Mouse (Mus musculus) kidney, adult 2 months (tissue): ENCODE data around the gene Zfp629. TPM values are rescaled to one million over a fixed set of nuclear protein-coding genes. Genes with fewer than 3 reads are reported as not detected.
A peak's percentile ranks its signal among the peaks of the same experiment; 100 is the strongest.

Experiments
- DNase-seq: peaks from one replicate; pipeline ENCODE4 v3.0.0; 2021
- H3K27ac ChIP-seq: fragments of 200-500 bp; 2 replicates; pipeline ENCODE4 v1.5.1; 2012; ENCODE audit warnings: low read depth, low read length, control low read depth, inconsistent platforms; ENCODE audit not compliant: insufficient read depth
- H3K27me3 ChIP-seq: fragments of 200-500 bp; replicated peaks from 2 replicates; pipeline ENCODE4 v1.6.1; 2012; ENCODE audit warnings: mild to moderate bottlenecking, moderate library complexity, low read length, inconsistent platforms; ENCODE audit not compliant: control insufficient read depth, insufficient read depth
- H3K36me3 ChIP-seq: fragments of 200-500 bp; 2 replicates; pipeline ENCODE4 v1.6.1; 2012; ENCODE audit warnings: mild to moderate bottlenecking, moderate library complexity, low read length, inconsistent platforms; ENCODE audit not compliant: control insufficient read depth, insufficient read depth
- H3K4me1 ChIP-seq: fragments of 200-500 bp; 2 replicates; pipeline ENCODE4 v1.6.1; 2011; ENCODE audit warnings: low read length; ENCODE audit not compliant: control insufficient read depth, insufficient read depth
- H3K4me3 ChIP-seq: fragments of 200-500 bp; 2 replicates; pipeline ENCODE4 v1.5.1; 2011; ENCODE audit warnings: mild to moderate bottlenecking, low read depth, low read length, control low read depth; ENCODE audit not compliant: insufficient read depth
- CTCF ChIP-seq: fragments of 200-500 bp; conservative IDR thresholded peaks from 2 replicates; pipeline ENCODE4 v1.5.1; 2011; ENCODE audit warnings: low read depth, mild to moderate bottlenecking, control low read depth, low read length, moderate library complexity, mixed read lengths; ENCODE audit not compliant: insufficient read depth, insufficient read length
- POLR2A ChIP-seq: fragments of 200-500 bp; IDR thresholded peaks from one replicate; pipeline ENCODE4 v1.6.1; 2011; ENCODE audit warnings: low read depth, low read length, control low read depth
- WGBS: fragments of 180-500 bp; shearing (Covaris S2); methylation state at CpG from one replicate; pipeline ENCODE4 v1.1.7; 2018; 5-methylcytosine and 5-hydroxymethylcytosine counted together
- polyA plus RNA-seq: library from polyadenylated mRNA; depleted of rRNA; stranded (reverse); fragments of >200 nt; gene quantifications from 2 replicates; pipeline ENCODE4 v1.2.3, GENCODE M21; 2012; rRNA removed

Gene Zfp629
- 12.3 and 16.9 TPM in 2 replicates for polyA plus RNA-seq

- Histone ChIP-seq H3K27me3 (no peaks in the 10 kb centered on the region), H3K36me3 (peaks cover 3% of the 10 kb centered on the region; the same call in 1 of the 2 replicates), H3K4me1 (peaks cover 8% of the 10 kb centered on the region; the same call in 1 of the 2 replicates), H3K27ac (peak within 1 kb of the TSS; percentile 92), H3K4me3 (peak within 1 kb of the TSS; percentile 93)
- WGBS = under 1% methylated on average over 49 of the region's 50 CpGs
- DNase-seq = peak; percentile 81
- no peak for TF ChIP-seq CTCF
- TF ChIP-seq POLR2A = no peak
These were observed at the start of gene Zfp629 for GRCm38 (mm10) chr7:127614891-127615843. Gene Zfp629, minus strand, starts transcription at chr7:127615797.

- DNase-seq = peak; percentile 88
- Histone ChIP-seq H3K4me1 (0 out of 2 replicates have a peak, but pooled peaks cover 4% of the 10 kb centered on the region), H3K27ac (no peak overlapping the region), H3K4me3 (no peak overlapping the region), H3K27me3 (no peaks in the 10 kb centered on the region), H3K36me3 (no peaks in the 10 kb centered on the region)
- WGBS = 57% methylated on average over 6 of the region's 6 CpGs
- TF ChIP-seq CTCF = no peak
- no peak for TF ChIP-seq POLR2A
These were observed 47.3 kb upstream of the Zfp629 start for GRCm38 (mm10) chr7:127662926-127663325.

- Histone ChIP-seq H3K36me3 (no peaks in the 10 kb centered on the region), H3K4me1 (0 out of 2 replicates have a peak, but pooled peaks cover 4% of the 10 kb centered on the region), H3K4me3 (no peak overlapping the region), H3K27ac (no peak overlapping the region), H3K27me3 (no peaks in the 10 kb centered on the region)
- WGBS = 77% methylated on average over 6 of the region's 6 CpGs
- no peak for DNase-seq
- TF ChIP-seq CTCF (no peak), POLR2A (no peak)
These were observed 46.2 kb upstream of the Zfp629 start for GRCm38 (mm10) chr7:127661833-127662232.

GRCm38 (mm10) chr7:127660882-127661281 lies 45.3 kb upstream of the Zfp629 start:
- 0 out of 2 replicates have a peak, but pooled peaks have one; percentile 8 for TF ChIP-seq CTCF
- no peak for TF ChIP-seq POLR2A
- H3K36me3 ChIP-seq = no peaks in the 10 kb centered on the region
- no peaks in the 10 kb centered on the region for H3K27me3 ChIP-seq
- H3K4me3 ChIP-seq = no peak overlapping the region
- H3K27ac ChIP-seq = no peak overlapping the region
- H3K4me1 ChIP-seq = 0 out of 2 replicates have a peak, but pooled peaks cover 4% of the 10 kb centered on the region
- 92% methylated on average over 3 of the region's 3 CpGs for WGBS
- DNase-seq = no peak

GRCm38 (mm10) chr7:127656946-127657345 lies 41.3 kb upstream of the Zfp629 start:
- 35% methylated on average over 4 of the region's 4 CpGs for WGBS
- TF ChIP-seq CTCF (peak; percentile 88), POLR2A (no peak)
- no peaks in the 10 kb centered on the region for H3K27me3 ChIP-seq
- no peak overlapping the region for H3K27ac ChIP-seq
- DNase-seq = peak; percentile 86
- no peak overlapping the region for H3K4me3 ChIP-seq
- peaks cover 5% of the 10 kb centered on the region; the same call in 1 of the 2 replicates for H3K4me1 ChIP-seq
- no peaks in the 10 kb centered on the region for H3K36me3 ChIP-seq

GRCm38 (mm10) chr7:127654318-127654717 lies 38.7 kb upstream of the Zfp629 start:
- Histone ChIP-seq H3K4me3 (no peak overlapping the region), H3K4me1 (peaks cover 9% of the 10 kb centered on the region; the same call in 1 of the 2 replicates), H3K36me3 (no peaks in the 10 kb centered on the region), H3K27me3 (no peaks in the 10 kb centered on the region), H3K27ac (no peak overlapping the region)
- 48% methylated on average over 10 of the region's 10 CpGs for WGBS
- TF ChIP-seq POLR2A = no peak
- TF ChIP-seq CTCF = no peak
- DNase-seq = peak; percentile 45

- H3K27me3 ChIP-seq = no peaks in the 10 kb centered on the region
- peaks cover 9% of the 10 kb centered on the region; the same call in 1 of the 2 replicates for H3K4me1 ChIP-seq
- peak; percentile 53 for DNase-seq
- no peak overlapping the region; the same call in 1 of the 2 replicates for H3K4me3 ChIP-seq
- no peak for TF ChIP-seq CTCF
- no peak for TF ChIP-seq POLR2A
- WGBS = 2% methylated on average over 18 of the region's 18 CpGs
- peak overlapping the region; percentile 47 for H3K27ac ChIP-seq
- H3K36me3 ChIP-seq = no peaks in the 10 kb centered on the region
These were observed 36.5 kb upstream of the Zfp629 start for GRCm38 (mm10) chr7:127652050-127652449.
